Mouse (Mus musculus) spleen, adult 2 months (tissue): ENCODE data around the gene Nol4l. TPM values are rescaled to one million over a fixed set of nuclear protein-coding genes. Genes with fewer than 3 reads are reported as not detected.

Source experiments
- DNase-seq, 2 experiments: peaks; one replicate each; pipeline versions ENCODE4 v3.0.0 to v3.0.0-alpha.2; 2012 to 2021; ENCODE audit warnings: low spot score in 2 of 2, low read depth in 1 of 2
- H3K27ac ChIP-seq: fragments of 200-500 bp; 2 replicates; pipeline ENCODE4 v1.5.1; 2012; ENCODE audit warnings: low read length, inconsistent platforms; ENCODE audit not compliant: insufficient read depth
- H3K27me3 ChIP-seq: fragments of 200-500 bp; 2 replicates; pipeline ENCODE4 v1.6.1; 2012; ENCODE audit warnings: mild to moderate bottlenecking, moderate library complexity, low read length, inconsistent platforms; ENCODE audit not compliant: control insufficient read depth, insufficient read depth
- H3K36me3 ChIP-seq: fragments of 200-500 bp; 2 replicates; pipeline ENCODE4 v1.6.1; 2012; ENCODE audit warnings: mild to moderate bottlenecking, low read length, inconsistent platforms; ENCODE audit not compliant: control insufficient read depth, insufficient read depth
- H3K4me1 ChIP-seq: fragments of 200-500 bp; 2 replicates; pipeline ENCODE4 v1.6.1; 2011; ENCODE audit warnings: inconsistent platforms; ENCODE audit not compliant: control insufficient read depth, insufficient read depth, insufficient read length
- H3K4me3 ChIP-seq: fragments of 200-500 bp; 2 replicates; pipeline ENCODE4 v1.5.1; 2011; ENCODE audit warnings: mild to moderate bottlenecking, inconsistent platforms; ENCODE audit not compliant: insufficient read depth, insufficient read length; ENCODE audit errors: extremely low read depth
- CTCF ChIP-seq: fragments of 200-500 bp; IDR thresholded peaks from 2 replicates; pipeline ENCODE4 v1.5.1; 2011; ENCODE audit warnings: mild to moderate bottlenecking, inconsistent platforms; ENCODE audit not compliant: insufficient read depth, insufficient read length, insufficient replicate concordance; ENCODE audit errors: extremely low read depth
- POLR2A ChIP-seq: fragments of 200-500 bp; IDR thresholded peaks from 2 replicates; pipeline ENCODE4 v1.6.1; 2011; ENCODE audit warnings: low read depth, low read length, inconsistent platforms
- WGBS: fragments of 180-500 bp; shearing (Covaris S2); methylation state at CpG from one replicate; pipeline ENCODE4 v1.1.7; 2018; 5-methylcytosine and 5-hydroxymethylcytosine counted together
- polyA plus RNA-seq: library from polyadenylated mRNA; depleted of rRNA; stranded (reverse); fragments of >200 nt; gene quantifications from 2 replicates; pipeline ENCODE4 v1.2.3, GENCODE M21; 2012

Gene Nol4l
- polyA plus RNA-seq, 1 experiment, result 2.5 TPM

- peak overlapping the region; percentile 44 for H3K27ac ChIP-seq
- DNase-seq, result no peak
- no peak overlapping the region for H3K4me3 ChIP-seq
- 16% methylated on average over 6 of the region's 6 CpGs for WGBS
- peaks cover 4% of the 10 kb centered on the region for H3K27me3 ChIP-seq
- peaks cover 23% of the 10 kb centered on the region for H3K4me1 ChIP-seq
- TF ChIP-seq POLR2A (no peak), CTCF (no peak)
- no peaks in the 10 kb centered on the region for H3K36me3 ChIP-seq
These were observed 35.9 kb downstream of the Nol4l start for GRCm38 (mm10) chr2:153493781-153494292.

DNA sequence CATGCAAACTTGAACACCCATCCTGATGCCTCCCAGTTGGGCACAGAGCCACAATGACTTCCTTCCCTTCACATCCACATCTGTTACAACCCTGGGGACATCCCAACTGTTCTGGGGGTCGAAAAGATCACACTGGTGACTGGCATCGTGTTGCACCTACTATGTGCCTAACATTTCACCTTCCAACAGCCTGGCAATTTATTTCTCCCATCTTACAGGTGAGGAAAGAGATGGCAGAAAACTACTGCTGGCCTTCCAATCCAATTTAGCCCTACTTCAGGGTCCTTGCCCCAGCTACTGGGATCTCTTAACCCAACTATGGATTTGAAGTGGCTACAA, 36.4 kb downstream of the Nol4l start:
- Histone ChIP-seq H3K27ac (no peak overlapping the region; the same call in 1 of the 2 replicates), H3K4me3 (0 out of 2 replicates have a peak overlapping the region, but pooled peaks have one; percentile 70), H3K27me3 (peaks cover 4% of the 10 kb centered on the region), H3K36me3 (no peaks in the 10 kb centered on the region), H3K4me1 (peaks cover 23% of the 10 kb centered on the region)
- no peak for DNase-seq
- WGBS, result 8% methylated on average over 2 of the region's 2 CpGs
- no peak for TF ChIP-seq POLR2A
- no peak for TF ChIP-seq CTCF

- H3K27ac ChIP-seq, result no peak within 1 kb of the TSS; the same call in 1 of the 2 replicates
- H3K27me3 ChIP-seq, result peaks cover 4% of the 10 kb centered on the region
- no peaks in the 10 kb centered on the region for H3K36me3 ChIP-seq
- peak; percentile 35 to 49 for DNase-seq
- peaks cover 23% of the 10 kb centered on the region for H3K4me1 ChIP-seq
- WGBS, result 2% methylated on average over 71 of the region's 83 CpGs
- TF ChIP-seq POLR2A (no peak), CTCF (no peak)
- H3K4me3 ChIP-seq, result peak within 1 kb of the TSS; percentile 70
These were observed 37.0 kb downstream of the Nol4l start, which contains the start of gene 4930404H24Rik for GRCm38 (mm10) chr2:153492573-153493392. Gene 4930404H24Rik (plus strand): TSS chr2:153492790.

DNA sequence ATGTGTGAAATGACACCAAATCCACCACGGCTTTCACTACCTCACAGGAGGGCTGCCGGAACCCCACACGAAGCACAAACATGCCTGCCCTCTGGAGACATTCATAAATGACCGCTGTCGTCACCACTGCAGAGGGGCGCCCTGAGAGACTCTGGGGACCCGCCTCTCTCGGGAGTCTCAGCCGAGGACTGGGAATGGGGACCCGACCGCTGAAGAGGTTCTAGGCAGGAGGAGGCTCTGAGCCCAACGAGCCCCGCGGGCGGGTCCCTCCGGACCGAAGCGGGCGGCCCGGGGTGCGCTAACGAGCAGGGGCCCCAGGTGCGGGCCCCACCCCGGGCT, 37.6 kb downstream of the Nol4l start:
- 1% methylated on average over 24 of the region's 24 CpGs for WGBS
- no peak for DNase-seq
- H3K4me3 ChIP-seq, result peak overlapping the region; percentile 70; the same call in 1 of the 2 replicates
- no peak for TF ChIP-seq CTCF
- TF ChIP-seq POLR2A, result no peak
- no peak overlapping the region for H3K27ac ChIP-seq
- peaks cover 23% of the 10 kb centered on the region for H3K4me1 ChIP-seq
- H3K36me3 ChIP-seq, result no peaks in the 10 kb centered on the region
- H3K27me3 ChIP-seq, result peaks cover 4% of the 10 kb centered on the region

DNA sequence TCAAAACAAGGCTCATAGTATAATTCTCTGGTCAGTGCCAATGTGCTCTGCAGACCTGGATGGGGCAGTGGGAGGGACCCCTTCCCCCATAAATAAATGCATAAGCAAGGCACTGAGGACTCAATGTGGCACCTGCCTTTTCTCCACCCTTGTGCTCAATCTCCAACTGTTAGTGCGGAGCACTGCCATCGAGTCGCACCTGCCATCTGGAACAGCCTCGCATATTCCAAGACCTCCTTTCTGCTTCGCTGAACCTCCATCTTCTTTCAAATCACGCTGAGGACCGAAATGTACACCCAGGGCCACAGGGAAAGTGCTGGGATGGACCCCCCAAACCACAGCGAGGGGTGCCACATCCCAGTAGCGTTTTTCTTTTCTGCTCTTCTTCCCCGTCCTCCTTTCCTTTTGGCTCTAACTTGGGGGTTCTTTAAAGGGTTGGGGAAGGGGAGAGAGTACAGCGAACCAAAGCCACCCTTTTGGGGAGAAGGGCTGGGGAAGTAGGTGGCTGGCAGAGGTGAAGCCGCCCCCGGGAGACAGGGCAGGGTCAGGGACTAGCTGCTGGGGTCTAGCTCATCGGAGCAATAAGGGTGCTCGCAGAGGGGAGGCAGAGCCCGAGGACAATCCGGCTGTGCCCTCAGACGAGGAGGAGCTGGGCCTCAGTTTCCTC, 38.1 kb downstream of the Nol4l start:
- Histone ChIP-seq H3K27ac (no peak overlapping the region), H3K4me3 (peak overlapping the region; percentile 70; the same call in 1 of the 2 replicates), H3K36me3 (no peaks in the 10 kb centered on the region), H3K27me3 (peaks cover 4% of the 10 kb centered on the region), H3K4me1 (peaks cover 23% of the 10 kb centered on the region)
- 51% methylated on average over 18 of the region's 18 CpGs for WGBS
- no peak for DNase-seq
- TF ChIP-seq CTCF (no peak), POLR2A (no peak)

DNA sequence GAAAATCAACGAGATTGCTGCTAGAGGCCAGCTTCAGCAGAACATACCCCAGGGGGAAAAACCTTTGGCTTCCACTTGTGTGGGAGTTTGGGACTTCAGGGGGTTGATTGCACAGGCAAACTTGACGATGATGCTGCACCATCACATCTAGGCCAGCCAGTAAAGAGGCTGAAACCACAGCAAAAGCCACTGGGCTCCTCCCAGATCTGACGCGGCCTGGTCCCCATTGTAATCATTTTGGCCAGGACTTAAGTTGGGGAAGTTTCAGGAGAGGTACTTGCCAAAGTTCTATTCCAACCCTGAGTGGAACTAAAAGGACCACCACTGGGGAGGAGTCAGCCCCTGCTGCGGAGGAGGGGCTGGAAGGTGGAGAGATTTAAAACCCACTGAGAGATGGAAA, 38.8 kb downstream of the Nol4l start:
- 36% methylated on average over 5 of the region's 5 CpGs for WGBS
- H3K27ac ChIP-seq, result no peak overlapping the region
- H3K36me3 ChIP-seq, result no peaks in the 10 kb centered on the region
- TF ChIP-seq CTCF (no peak), POLR2A (no peak)
- H3K4me3 ChIP-seq, result no peak overlapping the region
- H3K4me1 ChIP-seq, result peaks cover 23% of the 10 kb centered on the region
- DNase-seq, result no peak
- peaks cover 4% of the 10 kb centered on the region for H3K27me3 ChIP-seq
